Mouse (Mus musculus) lung, postnatal 10 days (tissue): ENCODE results near the gene Gm3625.

ENCODE experiments used
- DNase-seq: peaks from one replicate; pipeline ENCODE4 v3.0.0; 2021

Gene Gm3625

DNA sequence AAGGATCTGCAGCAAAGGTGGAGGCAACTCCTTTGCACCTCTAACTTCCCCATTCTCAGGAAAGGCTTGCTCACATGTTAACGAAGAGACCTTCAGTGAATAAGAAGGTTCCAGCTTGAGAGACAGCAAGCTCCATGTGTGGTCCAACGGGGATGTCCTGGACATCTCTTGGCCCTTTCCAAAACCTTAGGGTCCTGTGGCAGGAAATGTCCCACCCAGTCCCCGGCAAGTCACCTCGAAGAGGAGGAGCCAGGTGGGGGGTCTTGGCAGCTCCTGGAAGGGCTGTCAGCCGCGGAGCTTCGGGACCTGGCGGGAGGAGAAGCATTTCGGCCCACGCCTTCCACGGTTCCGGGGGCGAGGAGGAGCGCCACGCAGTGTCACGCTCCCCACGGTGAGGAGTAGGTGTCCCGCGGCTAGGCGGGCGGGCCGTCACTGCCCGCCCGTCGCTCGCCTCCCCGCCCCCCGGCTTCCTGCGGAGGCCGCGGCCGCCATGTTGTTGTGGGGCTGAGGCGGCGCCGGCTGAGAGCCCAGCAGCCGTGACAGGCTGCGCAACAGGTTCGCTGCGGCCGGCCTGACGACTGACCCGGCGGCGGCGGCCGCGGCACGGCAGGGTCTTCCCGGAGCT is at the start of gene Gm3625, which contains the start of gene Itsn2:
Gm3625 (minus strand) TSS at position 387 of the 625 bp plus-strand sequence.
Itsn2 (plus strand) TSS at position 98 of the 625 bp plus-strand sequence.
- peak; percentile 80 for DNase-seq

DNA sequence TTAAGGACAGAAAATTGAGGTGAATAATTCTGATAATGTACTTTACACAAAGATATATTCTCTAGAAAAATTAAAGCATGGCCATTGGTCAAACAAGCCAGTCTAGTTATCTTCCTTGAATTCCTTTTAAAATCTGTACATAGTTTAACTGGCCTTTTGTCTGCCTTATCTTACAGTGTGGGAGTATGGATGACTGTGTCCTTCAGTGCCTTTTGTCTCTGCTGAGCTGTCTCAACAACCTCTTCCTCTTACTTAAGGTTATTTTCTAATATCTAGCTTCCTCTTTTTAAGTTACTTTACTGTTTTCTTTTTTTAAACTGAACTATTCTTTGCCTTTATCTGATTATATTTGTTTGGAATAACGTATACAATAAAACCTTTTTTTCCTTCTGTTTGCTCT is 48.0 kb upstream of the Gm3625 start:
- DNase-seq = no peak

DNA sequence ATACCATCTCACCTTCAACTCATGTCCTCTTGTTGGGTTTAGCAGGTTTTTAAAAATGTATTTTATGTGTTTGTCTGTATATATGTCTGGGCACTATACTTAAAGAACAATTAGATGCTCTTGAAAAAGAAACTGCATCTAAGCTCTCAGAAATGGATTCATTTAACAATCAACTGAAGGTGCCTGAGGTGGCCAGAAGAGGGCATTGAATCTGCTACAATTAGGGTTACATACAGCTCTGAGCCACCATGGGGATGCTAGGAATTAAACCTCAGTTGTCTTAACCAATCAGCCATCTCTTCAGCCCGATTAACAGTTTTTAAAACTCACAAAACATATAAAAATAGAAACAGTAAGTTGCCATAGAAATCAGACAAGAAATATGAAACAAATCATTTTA is 45.7 kb upstream of the Gm3625 start:
- no peak for DNase-seq

DNA sequence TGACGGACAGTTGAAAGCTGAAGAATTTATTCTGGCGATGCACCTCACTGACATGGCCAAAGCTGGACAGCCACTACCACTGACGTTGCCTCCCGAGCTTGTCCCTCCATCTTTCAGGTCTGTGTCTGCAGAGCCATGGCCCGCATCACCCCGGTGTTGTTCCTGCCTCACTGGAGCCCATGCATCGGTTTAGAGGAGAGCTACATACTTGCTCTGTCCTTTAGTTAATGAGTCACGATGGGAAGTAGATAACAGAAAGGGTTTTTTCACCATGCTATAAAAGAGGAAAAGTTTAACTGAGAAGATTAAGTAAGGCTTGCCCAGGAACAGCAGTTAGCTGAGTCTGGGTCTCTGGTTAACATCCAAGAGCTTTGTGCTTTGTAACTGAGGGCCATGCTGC is 40.2 kb upstream of the Gm3625 start:
- no peak for DNase-seq

DNA sequence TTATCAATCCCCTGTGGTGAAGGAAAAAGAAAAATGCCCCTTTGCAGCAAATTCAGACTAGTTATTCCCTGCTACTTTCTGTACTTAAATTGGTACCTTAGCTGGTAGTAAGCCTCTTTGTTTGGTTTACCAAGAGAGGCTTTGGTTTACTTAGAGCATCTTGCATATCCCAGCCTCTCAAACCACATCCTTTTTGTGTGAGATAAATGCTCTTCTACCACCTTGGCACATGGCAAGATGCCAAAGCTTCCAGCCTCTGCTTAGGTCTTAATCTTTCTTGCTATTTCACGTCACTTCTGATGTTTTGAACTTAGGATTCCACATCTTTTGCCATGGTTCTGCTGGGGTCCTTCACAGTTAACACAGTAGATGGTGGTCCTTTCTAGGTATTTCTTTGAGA is 31.5 kb upstream of the Gm3625 start:
- DNase-seq = no peak

DNA sequence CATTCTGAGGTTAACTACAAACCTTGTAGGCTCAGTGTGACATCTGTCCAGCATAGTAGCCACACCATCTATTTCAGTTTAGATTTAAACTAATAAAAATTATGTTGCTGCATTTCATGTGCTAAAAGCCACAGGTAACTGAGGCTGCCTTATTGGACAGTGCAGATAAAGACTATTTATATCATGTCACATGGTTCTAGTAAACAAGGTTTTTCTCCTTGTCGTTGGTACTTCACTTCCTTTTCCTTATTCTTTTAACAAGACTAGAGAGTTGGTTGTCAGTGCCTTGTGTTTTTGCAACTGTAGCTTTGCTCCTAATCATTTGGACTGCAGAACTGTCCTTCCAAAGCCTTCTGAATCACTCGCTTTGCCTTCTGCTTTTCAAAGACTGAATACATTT is 22.0 kb upstream of the Gm3625 start:
- no peak for DNase-seq

DNA sequence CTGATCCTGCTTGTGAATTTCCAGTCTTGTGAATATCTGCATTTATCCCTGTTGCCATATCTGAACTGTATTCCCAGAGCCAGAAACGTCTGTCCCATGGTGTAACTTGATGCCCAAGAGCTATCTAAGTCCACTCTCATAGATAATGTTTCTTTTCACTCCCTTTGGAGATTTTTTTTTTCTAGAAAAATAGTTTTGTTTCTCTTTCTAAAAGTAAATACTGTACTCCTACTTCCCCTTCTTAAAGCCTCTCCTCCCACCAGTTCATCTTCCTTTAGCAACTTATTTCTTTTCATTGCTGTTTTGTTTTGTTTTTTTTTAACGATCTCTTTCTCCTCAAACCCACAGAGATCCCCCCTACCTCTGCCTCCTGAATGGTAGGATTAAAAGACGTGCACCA is 13.9 kb upstream of the Gm3625 start:
- DNase-seq = no peak

DNA sequence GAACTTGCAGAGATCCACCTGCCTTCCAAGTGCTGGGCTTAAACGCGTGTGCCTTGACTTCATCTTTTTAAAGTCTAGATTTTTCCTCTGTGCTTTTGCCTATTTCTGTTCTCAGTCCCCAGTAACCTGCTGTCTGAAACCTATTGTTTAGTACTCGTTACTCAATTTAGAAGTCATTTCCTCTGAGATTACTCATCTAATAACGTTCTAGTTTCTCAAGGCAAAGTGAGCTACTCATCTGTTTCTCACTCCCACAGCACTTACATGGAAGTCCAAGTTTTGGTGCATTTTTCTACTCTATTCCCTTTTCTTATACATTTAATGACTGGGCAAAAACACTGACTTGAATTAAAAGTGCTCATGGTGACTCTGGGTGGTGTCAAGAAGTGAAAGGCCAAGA is 7.0 kb upstream of the Gm3625 start:
- DNase-seq = no peak

DNA sequence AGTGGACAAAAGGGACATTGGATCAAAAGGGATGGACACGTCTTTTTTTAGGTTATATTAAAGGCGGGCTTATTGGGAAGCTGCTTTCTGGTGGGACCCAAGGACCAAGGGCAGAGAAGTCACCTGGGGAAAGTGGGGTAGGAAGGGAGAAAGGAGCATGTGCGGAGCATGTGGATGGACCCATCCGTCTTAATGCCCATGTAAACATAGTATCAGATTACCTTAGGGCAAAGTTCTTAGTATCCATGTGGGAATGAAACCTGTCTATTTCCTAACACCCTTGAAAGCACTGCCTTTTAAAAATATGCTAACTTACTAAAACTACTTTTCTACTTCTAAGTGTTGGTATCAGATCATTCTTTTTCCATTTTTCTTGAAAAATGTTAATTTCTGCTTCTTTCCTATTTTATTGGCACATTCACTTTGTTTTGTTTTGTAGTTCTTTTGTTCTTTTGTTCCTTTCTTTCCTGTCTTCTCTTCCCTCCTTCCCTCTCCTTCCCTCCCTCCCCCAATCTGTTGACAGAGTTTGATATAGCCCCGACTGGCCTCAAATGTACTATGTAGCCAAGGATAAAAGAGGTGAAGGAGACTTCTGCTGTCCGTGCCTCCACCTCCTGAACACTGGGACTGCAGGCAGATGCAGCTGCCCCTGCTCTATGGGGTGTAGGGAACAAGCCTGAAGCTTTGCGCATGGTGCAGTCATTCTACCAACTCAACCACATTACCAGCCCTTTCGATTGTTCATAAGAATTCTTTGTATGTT is 6.1 kb upstream of the Gm3625 start:
- DNase-seq = no peak

DNA sequence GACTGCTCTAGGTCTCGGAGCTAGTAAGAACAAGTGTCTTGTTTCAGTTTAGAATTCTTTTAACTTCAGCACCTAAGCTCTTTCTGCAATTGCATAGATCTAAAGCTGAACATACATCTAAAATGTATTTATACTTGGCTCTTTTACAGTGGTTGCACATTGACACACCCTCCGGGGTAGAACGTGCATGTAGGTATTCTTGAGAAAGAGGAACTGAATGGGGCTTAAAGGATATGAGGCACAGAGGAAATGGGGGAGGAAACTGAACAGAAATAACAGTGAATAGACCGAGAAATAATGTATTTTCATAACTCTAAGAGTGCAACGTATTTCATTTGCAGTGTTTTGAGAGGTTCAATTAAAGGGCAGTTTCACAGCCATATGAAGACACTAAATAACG is 2.3 kb upstream of the Gm3625 start:
- no peak for DNase-seq

DNA sequence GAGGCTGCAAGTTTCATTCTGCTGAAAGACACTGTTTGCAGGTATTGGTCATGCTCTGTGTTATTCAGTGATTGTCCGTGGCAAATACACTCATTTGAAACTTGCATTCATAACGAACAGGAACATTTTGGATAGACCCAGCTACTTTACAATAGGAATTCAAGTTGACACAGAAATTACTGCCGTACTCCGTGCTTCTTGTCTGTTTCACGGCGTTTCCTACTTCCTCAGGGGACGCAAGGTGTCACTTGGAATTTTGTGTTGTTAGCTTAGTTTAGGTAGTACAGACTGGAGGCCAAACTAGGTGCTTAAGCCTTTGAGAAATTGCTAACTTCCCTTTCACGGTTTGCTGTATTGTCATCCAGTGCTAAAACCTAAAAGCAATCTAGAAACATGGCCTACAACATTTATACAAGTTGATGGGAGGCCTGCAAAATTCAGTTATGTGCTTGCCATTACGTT is 1.2 kb upstream of the Gm3625 start:
- no peak for DNase-seq

DNA sequence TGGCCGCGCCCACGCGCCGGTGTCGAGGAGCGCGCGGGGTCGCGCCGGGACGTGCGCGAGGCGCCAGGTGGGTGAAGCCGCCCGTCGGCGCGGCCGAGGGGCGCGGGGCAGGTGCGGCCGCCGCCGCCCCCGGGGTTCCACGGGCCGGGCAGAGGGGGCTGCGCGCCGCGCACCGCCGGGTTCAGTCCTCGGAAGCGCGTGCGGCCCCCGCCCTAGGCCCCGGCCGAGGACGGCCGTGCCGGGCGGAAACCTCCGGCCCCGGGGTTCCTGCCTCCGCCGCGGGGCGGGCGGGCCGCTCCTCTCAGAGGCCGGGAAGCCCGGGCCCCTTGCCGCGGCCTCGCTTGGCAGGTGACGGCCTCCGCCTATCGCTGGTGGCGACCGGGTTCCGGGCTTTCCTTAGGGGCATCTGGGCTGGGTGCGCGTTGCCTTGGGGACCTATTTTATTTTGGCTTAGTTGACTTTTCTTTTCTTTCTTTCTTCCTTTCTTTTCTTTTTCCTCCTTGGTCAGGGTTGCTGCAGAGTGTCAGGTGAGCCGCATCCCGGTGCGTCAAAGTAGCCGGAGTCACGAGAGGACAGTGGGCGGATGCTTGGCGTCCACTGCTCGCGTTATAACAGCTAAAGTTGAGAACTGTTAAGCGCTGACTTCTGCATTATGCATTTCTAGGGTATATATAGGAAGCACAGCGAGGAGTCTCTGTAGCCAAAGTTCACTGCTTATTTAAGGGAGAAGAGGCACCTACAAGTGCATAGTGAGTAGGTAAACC is 621 bp upstream of the Gm3625 start:
- DNase-seq = peak; percentile 56

DNA sequence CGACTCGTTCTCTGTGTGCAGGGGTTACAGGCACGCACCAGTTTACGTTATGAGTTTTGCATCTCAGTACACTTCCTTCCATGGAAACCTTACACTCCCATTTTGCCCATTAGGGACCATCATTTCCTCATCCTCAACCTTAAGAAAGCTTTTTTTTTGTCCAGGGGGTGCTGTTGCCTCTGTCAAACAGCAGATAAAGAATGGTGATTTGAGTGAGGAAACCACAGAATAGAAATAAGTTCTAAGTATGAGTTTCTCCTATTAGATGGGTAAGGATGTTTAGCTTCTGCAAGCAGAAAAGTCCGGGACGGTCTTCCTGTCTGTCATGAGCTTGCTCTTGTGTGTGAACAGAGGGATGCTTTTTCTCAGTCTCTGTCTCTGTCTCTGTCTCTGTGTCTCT is 702 bp downstream of the Gm3625 start:
- no peak for DNase-seq

DNA sequence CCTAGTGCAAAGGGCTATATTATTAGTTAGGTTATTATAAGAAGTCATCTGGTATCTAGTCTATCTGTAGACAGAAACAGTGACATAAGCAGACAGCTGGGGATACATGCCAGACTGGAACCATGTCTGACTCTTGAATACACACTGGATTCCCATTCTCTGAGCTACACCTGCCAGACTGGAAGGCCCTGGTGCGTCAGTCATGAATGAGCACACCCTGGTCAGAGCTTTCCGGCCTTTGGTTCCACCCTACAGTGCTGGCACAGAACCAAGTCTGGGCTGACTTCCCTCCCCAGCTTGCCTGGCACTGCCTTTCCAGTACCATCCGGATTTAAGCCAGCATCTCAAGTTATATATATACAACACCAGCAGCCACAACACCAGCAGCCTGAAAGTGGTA is 4.1 kb downstream of the Gm3625 start:
- DNase-seq = peak; percentile 74

DNA sequence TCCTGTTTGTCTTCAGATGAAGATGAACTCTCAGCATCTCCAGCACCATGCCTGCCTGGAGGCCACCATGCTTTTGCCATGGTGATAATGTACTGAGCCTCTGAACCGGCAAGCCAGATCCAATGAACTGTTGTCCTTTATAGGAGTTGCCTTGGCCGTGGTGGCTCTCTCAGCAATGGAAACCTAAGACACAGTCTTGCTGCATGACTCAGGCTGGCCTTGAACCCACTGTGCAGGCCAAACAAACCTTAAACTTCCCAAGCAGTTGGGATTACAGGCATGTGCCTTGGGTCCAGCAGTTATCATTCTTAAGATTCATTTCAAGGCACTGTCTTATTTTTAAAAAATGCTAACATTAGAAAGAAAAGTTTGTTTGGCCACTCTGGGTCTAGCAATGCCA is 4.9 kb downstream of the Gm3625 start:
- no peak for DNase-seq

DNA sequence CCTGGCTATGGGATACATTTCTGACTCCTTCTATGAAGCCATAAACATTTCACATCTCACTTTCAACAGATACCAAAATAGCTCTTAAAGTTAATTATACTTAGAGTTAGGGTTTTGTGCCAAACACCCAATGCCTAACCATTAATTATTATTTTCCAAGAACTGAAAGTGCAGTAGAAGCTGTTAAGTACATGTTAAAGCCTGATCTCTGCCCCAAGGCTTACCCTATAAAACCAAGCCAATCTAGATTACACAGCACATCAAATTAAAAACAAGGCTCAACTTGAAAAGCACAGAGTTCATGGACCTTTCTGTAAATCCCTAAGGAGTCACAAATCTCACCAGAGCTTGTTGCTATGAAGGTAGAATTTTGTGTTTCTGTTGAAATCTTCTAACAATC is 10.4 kb downstream of the Gm3625 start:
- DNase-seq = no peak

DNA sequence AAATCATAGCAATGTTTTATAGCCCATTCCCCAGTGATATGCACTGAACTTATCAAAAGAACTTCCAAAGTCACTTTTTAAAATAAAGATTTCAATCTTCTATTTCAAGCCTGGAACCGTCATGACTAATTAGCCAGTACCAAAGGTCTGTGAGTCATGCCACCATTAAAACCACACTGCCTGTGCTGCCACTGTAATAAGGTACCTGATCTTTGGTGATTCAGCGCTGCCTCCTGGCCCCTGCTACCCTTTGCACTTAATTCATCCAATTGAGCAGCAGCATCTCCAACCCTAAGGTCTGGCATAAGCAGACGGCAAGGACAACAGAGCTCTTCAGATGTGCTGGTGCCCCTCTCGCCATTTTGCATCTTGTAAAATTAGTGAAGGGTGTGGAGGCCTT is 18.7 kb downstream of the Gm3625 start:
- no peak for DNase-seq

DNA sequence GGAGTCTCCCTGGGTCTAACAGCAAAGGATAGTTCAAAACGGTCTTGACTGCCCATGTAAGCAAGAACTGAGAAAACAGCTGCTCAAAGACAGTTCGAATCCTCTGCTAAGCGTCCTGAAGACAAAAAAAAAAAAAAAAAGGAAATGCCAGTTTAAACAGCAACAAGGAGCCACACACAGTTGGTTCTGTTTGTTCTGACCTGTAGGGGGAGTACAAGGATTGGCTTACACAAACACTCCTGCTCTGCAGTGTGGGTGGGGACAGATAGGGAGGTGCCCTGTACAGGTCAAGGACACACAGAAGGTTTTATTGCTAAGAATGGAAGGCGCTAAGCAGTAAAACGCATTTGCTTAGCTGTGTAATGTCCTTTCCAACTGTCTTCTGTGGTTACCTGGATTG is 20.9 kb downstream of the Gm3625 start:
- peak; percentile 69 for DNase-seq

DNA sequence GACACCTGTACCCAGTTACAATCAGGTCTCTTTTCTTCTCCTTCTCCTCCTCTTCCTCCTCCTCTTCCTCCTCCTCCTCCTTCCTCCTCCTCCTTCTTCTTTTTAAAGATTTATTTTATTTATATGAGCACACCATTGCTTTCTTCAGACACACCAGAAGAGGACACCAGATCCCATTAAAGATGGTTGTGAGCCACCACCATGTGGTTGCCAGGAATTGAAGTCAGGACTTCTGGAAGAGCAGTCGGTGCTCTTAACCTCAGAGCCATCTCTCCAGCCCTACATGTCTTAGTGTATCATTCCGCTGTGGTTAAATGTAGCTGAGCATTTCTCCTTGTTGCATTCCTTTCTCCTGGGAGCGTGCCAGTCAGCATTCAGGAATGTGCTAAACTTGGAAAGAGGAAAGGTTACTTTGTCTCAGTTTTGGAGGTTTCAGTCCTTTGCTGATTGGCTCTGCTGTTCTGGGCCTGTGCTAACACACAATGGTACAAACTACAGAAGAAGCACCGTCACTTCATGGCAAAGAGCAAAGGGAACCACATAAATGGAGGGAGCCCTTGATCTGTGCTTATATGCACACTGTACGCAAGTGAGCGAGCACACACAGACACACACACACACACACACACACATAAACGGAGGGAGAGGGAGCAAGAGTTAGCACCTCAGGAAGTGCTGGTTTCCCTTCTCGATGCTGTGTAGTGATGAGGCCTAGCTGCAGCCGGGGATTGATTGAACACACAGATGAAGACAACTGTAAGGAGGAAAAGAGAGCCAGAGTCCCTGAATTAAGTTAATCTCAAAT is 34.0 kb downstream of the Gm3625 start:
- peak; percentile 65 for DNase-seq

DNA sequence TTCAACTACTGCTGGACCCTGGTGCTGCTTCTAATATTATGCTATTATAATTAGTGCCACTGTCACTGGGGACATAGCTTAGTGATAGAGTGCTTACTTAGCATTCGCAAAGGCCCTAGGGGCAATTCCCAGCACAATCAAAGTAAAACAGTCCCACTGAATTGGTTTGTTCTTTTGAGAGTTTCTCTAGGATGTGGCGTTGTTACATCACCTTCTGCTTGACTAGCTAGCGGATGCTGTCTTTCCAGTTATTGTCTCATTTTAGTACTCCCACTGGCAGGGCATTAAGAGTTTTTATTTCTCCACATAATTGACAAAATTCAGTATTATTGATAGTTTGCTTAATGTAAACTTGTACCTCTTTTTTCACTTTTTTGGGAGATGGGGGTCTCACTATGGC is 34.7 kb downstream of the Gm3625 start:
- DNase-seq = no peak

DNA sequence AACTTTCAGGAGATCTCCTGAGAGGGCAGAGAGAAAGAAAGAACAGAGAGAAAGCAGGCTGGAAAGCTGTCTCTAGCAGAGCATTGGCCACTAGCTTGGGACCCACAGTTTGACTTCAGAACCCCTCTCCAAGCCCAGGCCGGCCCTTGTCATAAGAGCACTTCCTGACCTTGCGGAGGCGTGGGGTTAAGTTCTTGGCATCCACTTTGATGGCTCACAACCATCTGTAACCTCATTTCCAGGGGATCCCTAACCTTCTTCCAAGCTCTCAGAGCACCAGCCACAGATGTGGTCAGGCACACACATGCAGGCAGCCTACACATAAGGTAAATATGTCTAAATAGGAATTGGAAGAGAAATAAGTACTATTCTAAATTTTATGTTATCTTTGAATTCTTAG is 35.3 kb downstream of the Gm3625 start:
- peak; percentile 16 for DNase-seq

DNA sequence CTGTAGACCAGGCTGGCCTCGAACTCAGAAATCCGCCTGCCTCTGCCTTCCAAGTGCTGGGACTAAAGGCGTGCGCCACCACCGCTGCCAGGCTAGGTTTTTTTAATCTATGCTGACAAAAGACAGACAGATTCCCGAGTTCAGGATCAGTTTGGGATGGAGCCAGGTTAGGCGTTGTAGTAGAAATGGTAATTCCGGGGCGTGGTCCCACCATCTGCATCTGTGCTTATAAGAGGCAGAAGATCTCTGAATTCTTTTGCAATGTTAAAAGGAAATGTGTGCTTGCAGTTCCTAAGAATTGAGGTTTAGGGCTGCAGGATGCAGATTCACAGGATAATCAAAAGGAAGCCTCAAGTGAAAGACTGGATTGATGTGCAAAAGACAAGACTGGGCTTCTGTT is 35.8 kb downstream of the Gm3625 start:
- DNase-seq = no peak

DNA sequence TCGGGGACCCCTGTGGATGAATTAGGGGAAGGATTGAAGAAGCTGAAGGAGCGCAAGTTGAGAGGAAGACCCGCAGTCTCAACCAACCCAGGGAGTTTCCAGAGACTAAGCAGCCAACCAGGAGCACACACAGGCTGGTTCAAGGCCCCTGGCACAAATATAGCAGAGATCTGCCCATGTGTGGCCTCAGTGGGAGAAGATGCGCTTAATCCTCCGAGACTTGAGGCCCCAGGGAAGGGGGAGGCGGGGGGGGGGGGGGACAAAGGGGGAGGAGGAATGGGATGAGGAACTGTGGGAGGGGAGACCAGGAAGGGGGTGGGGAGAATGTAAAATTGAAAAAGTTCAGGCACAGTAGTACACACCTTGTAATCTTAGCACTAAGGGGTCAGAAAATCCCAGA is 37.3 kb downstream of the Gm3625 start:
- DNase-seq = no peak
